Mouse (Mus musculus): Measurements from ENCODE around the gene Dok1.

The Dok1 gene

GRCm38 (mm10) chr6:82987411-82987971, 45.8 kb downstream of the Dok1 start:
- intact Hi-C loops (cut with DNase I) = no loop called here

Small RNAs within 50 kb of the gene (microRNA-seq; reads per million reads assigned to microRNA genes)
- 0.37 to 0.46 reads per million in 2 experiments for gene Mir7040

Data from adrenal gland (tissue).